Mouse (Mus musculus) heart, postnatal 25 days (tissue): ENCODE measurements around the gene Plch2. TPM values are rescaled to one million over a fixed set of nuclear protein-coding genes. Genes with fewer than 3 reads are reported as not detected.

Experiments
- DNase-seq: peaks from one replicate; pipeline ENCODE4 v3.0.0; 2022; ENCODE audit warnings: low spot score
- intact Hi-C: fragments of 180-260 bp; cut with DNase I; formaldehyde crosslinking; loops from one replicate; pipeline ENCODE4 v1.15.1; 2025
- total RNA-seq, 2 experiments: library from RNA; stranded (reverse); gene quantifications; 2 replicates each; pipeline ENCODE4 v1.2.3; 2021

The Plch2 gene
- total RNA-seq, 2 experiments from 2014 or later, result 0.08 TPM; not detected in 1

GRCm38 (mm10) chr4:154943323-154944039, 113.1 kb downstream of the Plch2 start:
- DNase-seq, result no peak
- intact Hi-C loops, result loop anchor here (1.0 to 2.0 kb wide), 4 partner anchors 19 to 123 kb away; no protein-coding TSS in a partner anchor

GRCm38 (mm10) chr4:154942632-154943322, 113.8 kb downstream of the Plch2 start:
- no peak for DNase-seq
- intact Hi-C loops, result no loop called here

GRCm38 (mm10) chr4:154941831-154942230, 114.8 kb downstream of the Plch2 start:
- intact Hi-C loops, result no loop called here
- no peak for DNase-seq

GRCm38 (mm10) chr4:154940156-154940555, 116.4 kb downstream of the Plch2 start:
- intact Hi-C loops, result no loop called here

GRCm38 (mm10) chr4:154937746-154938145, 118.8 kb downstream of the Plch2 start:
- DNase-seq, result no peak
- intact Hi-C loops, result no loop called here

More at GRCm38 (mm10) chr4:154940156-154940555, 116.4 kb downstream of the Plch2 start:
- no peak for DNase-seq

- DNase-seq, result no peak
- intact Hi-C loops, result no loop called here
Observed at GRCm38 (mm10) chr4:154936542-154937255, 119.9 kb downstream of the Plch2 start.

- intact Hi-C loops, result no loop called here
- DNase-seq, result no peak
Observed at GRCm38 (mm10) chr4:154935788-154936187, 120.8 kb downstream of the Plch2 start.

GRCm38 (mm10) chr4:154934800-154935199, 121.8 kb downstream of the Plch2 start:
- intact Hi-C loops, result no loop called here

GRCm38 (mm10) chr4:154933306-154933907, 123.2 kb downstream of the Plch2 start:
- intact Hi-C loops, result no loop called here
- DNase-seq, result no peak

More at GRCm38 (mm10) chr4:154934800-154935199, 121.8 kb downstream of the Plch2 start:
- no peak for DNase-seq

Other genes starting within 250 kb of the Plch2 start
- gene Ttc34, start 219.3 kb downstream of the Plch2 start, total RNA-seq, result under 1 TPM in 1 of 2 experiments, not detected in 1; 0.17 TPM
- under 1 TPM; 0.20 to 0.39 TPM for gene Mmel1, start 187.2 kb downstream of the Plch2 start, total RNA-seq
- 10 to 100 TPM; 74.4 to 76.2 TPM for gene Fam213b, start 157.6 kb downstream of the Plch2 start, total RNA-seq
- 1 to 10 TPM; 3.8 to 6.7 TPM for gene Tnfrsf14, start 128.2 kb downstream of the Plch2 start, total RNA-seq
- under 1 TPM in 1 of 2 experiments, not detected in 1; 0.28 TPM for gene Hes5, start 95.9 kb downstream of the Plch2 start, total RNA-seq
- 10 to 100 TPM; 45.6 to 46.4 TPM for gene Pank4, start 92.7 kb downstream of the Plch2 start, total RNA-seq
- gene Pex10, start 10.2 kb upstream of the Plch2 start, total RNA-seq, result 10 to 100 TPM; 23.9 to 25.7 TPM
- gene Rer1, start 29.6 kb upstream of the Plch2 start, total RNA-seq, result 10 to 100 TPM; 66.1 to 68.7 TPM
- 1 to 10 TPM; 1.1 to 1.3 TPM for gene Morn1, start 29.8 kb upstream of the Plch2 start, total RNA-seq
- gene Ski, start 165.8 kb upstream of the Plch2 start, total RNA-seq, result 10 to 100 TPM; 55.0 to 63.9 TPM
- 10 to 100 TPM; 13.5 to 15.5 TPM for gene Faap20, start 193.0 kb upstream of the Plch2 start, total RNA-seq